Mouse (Mus musculus): ENCODE measurements around the gene Tcte1. TPM values are rescaled to one million over a fixed set of nuclear protein-coding genes. Genes with fewer than 3 reads are reported as not detected.

Tcte1 gene
- polyA plus RNA-seq, 1 experiment: not detected

GRCm38 (mm10) chr17:45589844-45590243, 66.6 kb downstream of the Tcte1 start:
- Histone ChIP-seq H3K4me3 (replicated peaks; ENCODE audit: control insufficient read depth, low read depth, low read length) (no peak overlapping the region), H3K27ac (ENCODE audit: control insufficient read depth, insufficient read depth, low read depth, low read length, poor library complexity) (no peak overlapping the region), H3K4me1 (ENCODE audit: control insufficient read depth, insufficient read depth, low read length) (peaks cover 4% of the 10 kb centered on the region)
- WGBS: 88% methylated on average over 8 of the region's 8 CpGs
- TF ChIP-seq POLR2A (IDR thresholded peaks at IDR 0.05; ENCODE audit: borderline replicate concordance, control insufficient read depth, low read depth, low read length) (no peak), CTCF (IDR thresholded peaks at IDR 0.05; ENCODE audit: control insufficient read depth, insufficient read depth, low read length) (no peak)

GRCm38 (mm10) chr17:45590410-45590809, 67.2 kb downstream of the Tcte1 start:
- peaks cover 5% of the 10 kb centered on the region for H3K4me1 ChIP-seq (ENCODE audit: control insufficient read depth, insufficient read depth, low read length)
- WGBS: 86% methylated on average over 6 of the region's 6 CpGs
- TF ChIP-seq CTCF (IDR thresholded peaks at IDR 0.05; ENCODE audit: control insufficient read depth, insufficient read depth, low read length) (no peak), POLR2A (IDR thresholded peaks at IDR 0.05; ENCODE audit: borderline replicate concordance, control insufficient read depth, low read depth, low read length) (no peak)

GRCm38 (mm10) chr17:45591701-45592605, 68.7 kb downstream of the Tcte1 start:
- TF ChIP-seq CTCF (IDR thresholded peaks at IDR 0.05; ENCODE audit: control insufficient read depth, insufficient read depth, low read length) (no peak), POLR2A (IDR thresholded peaks at IDR 0.05; ENCODE audit: borderline replicate concordance, control insufficient read depth, low read depth, low read length) (no peak)
- Histone ChIP-seq H3K27ac (ENCODE audit: control insufficient read depth, insufficient read depth, low read depth, low read length, poor library complexity) (peak overlapping the region; percentile 47; the same call in 1 of the 2 replicates), H3K4me3 (replicated peaks; ENCODE audit: control insufficient read depth, low read depth, low read length) (peak overlapping the region; percentile 8), H3K4me1 (ENCODE audit: control insufficient read depth, insufficient read depth, low read length) (peaks cover 1% of the 10 kb centered on the region)
- WGBS: 58% methylated on average over 16 of the region's 16 CpGs

More at GRCm38 (mm10) chr17:45590410-45590809, 67.2 kb downstream of the Tcte1 start:
- Histone ChIP-seq H3K4me3 (replicated peaks; ENCODE audit: control insufficient read depth, low read depth, low read length) (no peak overlapping the region), H3K27ac (ENCODE audit: control insufficient read depth, insufficient read depth, low read depth, low read length, poor library complexity) (no peak overlapping the region)

Other genes with a start within 250 kb of the Tcte1 start
- 28.3 and 44.9 TPM in 2 replicates for gene Cdc5l, start 89.7 kb upstream of the Tcte1 start, polyA plus RNA-seq (2011; ENCODE audit: insufficient read depth, insufficient read length, low replicate concordance, missing spikeins)
- not detected in 2 replicates for gene Spats1, start 48.0 kb upstream of the Tcte1 start, polyA plus RNA-seq (2011; ENCODE audit: insufficient read depth, insufficient read length, low replicate concordance, missing spikeins)
- gene Aars2, start 16.6 kb upstream of the Tcte1 start, polyA plus RNA-seq (2011; ENCODE audit: insufficient read depth, insufficient read length, low replicate concordance, missing spikeins): 3.7 and 10.1 TPM in 2 replicates
- 1.5 and 4.3 TPM in 2 replicates for gene Tmem151b, start 26.2 kb downstream of the Tcte1 start, polyA plus RNA-seq (2011; ENCODE audit: insufficient read depth, insufficient read length, low replicate concordance, missing spikeins)
- gene Nfkbie, start 32.3 kb downstream of the Tcte1 start, polyA plus RNA-seq (2011; ENCODE audit: insufficient read depth, insufficient read length, low replicate concordance, missing spikeins): 6.9 and 14.8 TPM in 2 replicates
- 14.7 and 22.7 TPM in 2 replicates for gene Slc35b2, start 40.4 kb downstream of the Tcte1 start, polyA plus RNA-seq (2011; ENCODE audit: insufficient read depth, insufficient read length, low replicate concordance, missing spikeins)
- gene Hsp90ab1, start 49.8 kb downstream of the Tcte1 start, polyA plus RNA-seq (2011; ENCODE audit: insufficient read depth, insufficient read length, low replicate concordance, missing spikeins): 576 and 1,077 TPM in 2 replicates
- gene Slc29a1, start 76.2 kb downstream of the Tcte1 start, polyA plus RNA-seq (2011; ENCODE audit: insufficient read depth, insufficient read length, low replicate concordance, missing spikeins): 73.1 and 109 TPM in 2 replicates
- gene Mymx, start 78.7 kb downstream of the Tcte1 start, polyA plus RNA-seq (2011; ENCODE audit: insufficient read depth, insufficient read length, low replicate concordance, missing spikeins): 9.3 TPM in 1 of 2 replicates, not detected in the other
- gene Capn11, start 135.9 kb downstream of the Tcte1 start, polyA plus RNA-seq (2011; ENCODE audit: insufficient read depth, insufficient read length, low replicate concordance, missing spikeins): 6.7 TPM in 1 of 2 replicates, not detected in the other
- gene Mrpl14, start 162.9 kb downstream of the Tcte1 start, polyA plus RNA-seq (2011; ENCODE audit: insufficient read depth, insufficient read length, low replicate concordance, missing spikeins): 43.4 and 56.4 TPM in 2 replicates
- gene Tmem63b, start 163.5 kb downstream of the Tcte1 start, polyA plus RNA-seq (2011; ENCODE audit: insufficient read depth, insufficient read length, low replicate concordance, missing spikeins): 16.2 and 19.1 TPM in 2 replicates
- not detected in 2 replicates for gene 1600014C23Rik, start 210.4 kb downstream of the Tcte1 start, polyA plus RNA-seq (2011; ENCODE audit: insufficient read depth, insufficient read length, low replicate concordance, missing spikeins)

All from bone marrow, adult 2 months (tissue).